Mouse (Mus musculus) gastrocnemius, postnatal 10 days (tissue): Measurements from ENCODE around the gene Eml2. TPM values are rescaled to one million over a fixed set of nuclear protein-coding genes. Genes with fewer than 3 reads are reported as not detected.
A peak's percentile ranks its signal among the peaks of the same experiment; 100 is the strongest.

Source experiments
- DNase-seq: peaks from one replicate; pipeline ENCODE4 v3.0.0; 2021; ENCODE audit warnings: mixed read lengths
- total RNA-seq, 2 experiments: library from RNA; stranded (reverse); gene quantifications; 2 replicates each; pipeline ENCODE4 v1.2.3; 2021

Eml2 gene
- total RNA-seq, 2 experiments from 2014 or later = 14.9 to 17.6 TPM

DNA sequence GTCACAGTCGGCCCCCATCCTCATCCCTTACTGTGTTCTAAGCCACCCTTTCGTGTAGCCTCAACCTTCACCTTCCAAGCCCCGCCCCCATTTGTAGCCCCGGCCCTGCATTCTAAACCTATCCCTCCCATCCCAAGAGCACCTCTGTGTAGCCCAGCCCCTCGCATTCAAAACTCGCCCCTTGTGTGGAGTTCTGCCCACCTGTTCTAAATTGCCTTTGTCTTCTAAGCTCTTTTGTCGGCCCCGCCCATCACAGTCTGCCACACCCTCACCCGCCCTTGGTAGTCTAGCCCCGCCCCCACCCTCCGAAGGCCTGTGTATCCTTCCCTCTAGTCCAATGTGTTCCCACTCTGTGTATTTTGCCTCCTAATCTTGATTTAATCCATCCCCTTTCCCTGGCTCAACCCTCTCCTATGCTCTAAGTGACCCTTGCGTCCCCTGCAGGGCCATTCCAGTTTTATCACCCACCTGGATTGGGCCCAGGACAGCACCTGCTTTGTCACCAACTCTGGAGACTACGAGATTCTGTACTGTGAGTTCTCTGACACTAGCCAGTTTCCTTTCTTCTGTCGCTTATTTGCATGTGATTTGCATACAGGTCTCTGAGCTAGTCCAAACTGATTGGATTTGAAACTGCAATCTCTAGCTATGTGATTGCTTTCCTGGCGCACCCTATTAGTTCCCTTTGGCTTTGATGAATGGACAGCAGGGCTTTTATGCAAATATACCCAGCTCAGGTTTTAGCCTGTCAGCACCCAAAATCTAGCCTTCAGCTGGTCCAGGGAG is 26.0 kb downstream of the Eml2 start:
- DNase-seq = no peak

DNA sequence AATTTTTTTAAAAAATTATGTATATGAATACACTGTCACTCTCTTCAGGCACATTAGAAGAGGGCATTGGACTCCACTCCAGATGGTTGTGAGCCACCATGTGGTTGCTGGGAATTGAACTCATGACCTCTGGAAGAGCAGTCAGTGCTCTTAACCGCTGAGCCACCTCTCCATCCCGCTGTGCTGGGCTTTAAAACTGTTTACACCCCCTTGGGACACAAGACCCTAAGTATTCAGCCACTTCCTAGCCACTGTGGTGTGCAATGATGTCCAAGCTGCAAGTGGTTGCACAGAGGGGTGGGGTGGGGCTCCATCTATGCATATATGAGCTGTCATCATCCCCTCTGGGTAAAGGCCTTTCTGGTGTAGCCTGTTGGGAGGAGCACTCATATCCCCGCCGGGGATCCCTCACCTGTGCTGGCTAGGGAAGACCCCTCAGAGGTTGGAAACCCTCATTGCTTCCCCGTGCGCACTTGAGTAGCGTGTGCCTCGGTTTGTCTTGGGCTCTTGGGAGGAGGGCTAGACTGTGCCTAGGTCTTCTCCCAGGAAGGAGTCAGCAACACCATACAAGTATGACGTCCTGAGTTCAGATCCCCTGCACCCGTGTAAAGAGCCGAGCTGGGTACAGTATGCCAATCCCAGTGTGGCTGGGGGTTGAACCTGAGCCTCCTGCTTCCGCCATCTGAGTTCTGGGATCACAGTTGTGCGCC is 32.1 kb downstream of the Eml2 start:
- no peak for DNase-seq

DNA sequence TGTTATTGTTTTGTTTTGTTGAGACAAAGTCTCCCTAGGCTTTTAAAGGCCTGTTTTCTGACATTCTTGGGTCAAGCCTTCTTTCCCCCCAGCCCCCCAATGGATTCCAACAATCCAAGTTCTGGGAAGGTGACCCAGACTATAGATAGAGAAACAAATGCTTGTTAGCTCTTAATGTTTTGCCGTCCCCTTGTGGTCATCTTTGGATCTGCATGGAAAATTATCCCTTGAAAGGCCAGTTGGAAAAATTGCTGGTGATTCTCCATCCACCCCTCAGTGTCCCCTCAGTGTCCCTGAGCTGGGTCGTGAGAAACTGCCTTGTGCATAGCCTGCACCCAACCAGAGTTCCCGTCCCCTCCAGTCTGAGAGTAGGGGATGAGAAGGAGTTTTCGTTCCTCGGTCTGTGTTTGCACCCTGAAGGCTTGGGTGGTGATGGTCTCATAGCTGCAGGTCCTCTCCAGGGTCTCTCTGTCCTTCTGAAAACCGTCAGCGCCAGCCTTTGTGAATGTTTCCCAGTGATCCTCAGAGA is 32.8 kb downstream of the Eml2 start:
- DNase-seq = peak; percentile 44

DNA sequence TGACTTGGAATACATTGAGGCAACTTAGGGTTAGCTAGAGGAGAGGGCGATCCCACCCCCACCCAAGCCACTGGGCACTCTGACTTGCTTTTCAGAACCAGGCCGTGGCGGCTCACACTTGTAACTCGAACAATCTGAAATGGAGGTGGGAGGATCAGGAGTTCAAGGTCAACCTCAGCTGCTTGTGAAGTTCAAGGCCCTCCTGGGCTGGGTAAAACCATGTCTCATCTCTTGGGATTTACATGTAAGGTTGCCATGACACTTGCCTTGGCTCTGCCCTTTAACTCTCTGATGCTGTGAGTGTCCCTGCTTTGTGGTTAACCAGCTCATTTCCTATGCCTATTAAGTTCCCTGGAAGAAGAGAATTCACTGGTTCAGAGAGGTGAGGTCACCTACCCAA is 33.3 kb downstream of the Eml2 start:
- DNase-seq = no peak

DNA sequence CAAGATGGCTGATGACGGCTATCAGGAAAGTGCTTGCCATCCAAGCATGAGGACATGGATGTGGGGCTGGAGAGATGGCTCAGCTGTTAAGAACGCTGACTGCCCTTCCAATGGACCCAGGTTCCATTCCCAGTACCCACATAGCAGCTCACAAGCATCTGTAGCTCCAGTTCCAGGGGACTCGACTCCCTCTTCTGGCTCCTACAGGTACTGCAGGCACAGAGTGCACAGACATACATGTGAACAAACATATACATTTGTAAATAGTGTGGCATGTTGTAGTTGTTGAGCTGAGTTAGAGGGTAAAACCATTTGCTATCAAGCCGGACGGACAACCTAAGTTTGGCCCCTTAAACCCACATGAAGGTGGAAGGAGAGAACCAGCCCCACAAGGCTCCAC is 33.8 kb downstream of the Eml2 start:
- DNase-seq = no peak

DNA sequence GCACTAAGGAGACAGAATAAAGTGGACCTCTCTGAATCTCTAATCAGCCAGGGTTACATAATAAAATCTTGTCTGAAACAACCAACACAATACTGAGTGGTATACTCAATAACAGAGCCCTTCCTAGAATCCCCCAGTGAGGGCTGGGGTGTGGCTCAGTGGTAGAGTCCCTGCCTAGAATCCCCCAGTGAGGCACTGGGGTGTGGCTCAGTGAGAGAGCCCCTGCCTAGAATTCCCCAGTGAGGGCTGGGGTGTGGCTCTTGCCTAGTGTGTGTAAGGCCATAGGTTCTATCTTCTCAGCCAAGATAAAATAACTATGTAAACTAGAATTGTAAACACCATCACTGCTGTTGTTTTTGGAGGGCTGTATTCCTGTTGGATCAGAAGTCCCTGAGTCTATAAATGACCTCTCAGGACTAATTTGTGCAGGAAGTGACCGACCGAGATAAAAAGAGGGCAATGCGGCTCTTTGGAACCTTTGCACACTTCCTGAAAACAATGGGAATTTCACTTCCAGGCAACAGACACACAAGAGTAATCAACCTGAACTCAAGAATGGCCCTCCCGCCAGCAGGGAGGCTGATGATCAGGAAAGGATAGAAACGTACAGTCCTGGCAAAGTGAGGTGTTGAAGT is 34.9 kb downstream of the Eml2 start:
- DNase-seq = no peak

DNA sequence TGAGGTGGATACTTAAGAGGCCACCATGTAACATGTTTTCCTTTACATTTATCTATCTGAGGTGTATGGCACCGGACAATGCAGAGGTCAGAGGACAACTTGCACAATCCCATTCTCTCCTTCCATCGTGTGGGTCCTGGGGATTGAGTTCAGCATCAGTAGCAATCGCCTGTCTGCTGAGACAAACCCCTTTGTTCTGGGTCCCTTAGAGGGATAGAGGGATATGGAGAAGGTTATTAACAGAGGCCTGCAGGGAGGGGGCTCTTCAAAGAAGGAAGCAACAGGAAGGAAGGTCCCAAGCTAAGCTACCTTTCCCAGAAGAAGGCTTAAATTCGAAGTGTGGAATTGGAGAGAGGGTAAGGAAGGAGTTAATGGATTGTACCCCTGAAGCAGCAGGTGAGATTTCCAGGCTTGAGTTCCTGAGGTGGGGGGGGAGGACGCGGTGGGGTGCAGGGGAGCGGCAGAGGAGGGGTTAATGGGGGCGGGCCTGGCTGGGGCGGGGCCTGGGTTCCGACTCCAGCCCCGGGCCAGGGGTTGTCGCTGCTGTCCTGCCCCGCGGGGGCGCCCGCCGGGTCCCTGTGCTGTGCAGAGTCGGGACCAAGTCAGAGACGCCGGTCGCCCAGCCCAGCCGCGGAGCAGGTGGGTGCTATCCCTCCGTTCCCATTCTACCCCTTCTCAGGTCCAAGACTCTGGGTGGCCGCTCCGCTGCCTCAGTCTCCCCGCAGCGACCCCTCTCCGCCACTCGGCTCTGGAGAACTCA is 36.0 kb downstream of the Eml2 start, which contains the start of gene Gpr4:
Gene Gpr4 (plus strand): TSS at position 543 of the 760 bp plus-strand sequence.
- DNase-seq = peak; percentile 45

DNA sequence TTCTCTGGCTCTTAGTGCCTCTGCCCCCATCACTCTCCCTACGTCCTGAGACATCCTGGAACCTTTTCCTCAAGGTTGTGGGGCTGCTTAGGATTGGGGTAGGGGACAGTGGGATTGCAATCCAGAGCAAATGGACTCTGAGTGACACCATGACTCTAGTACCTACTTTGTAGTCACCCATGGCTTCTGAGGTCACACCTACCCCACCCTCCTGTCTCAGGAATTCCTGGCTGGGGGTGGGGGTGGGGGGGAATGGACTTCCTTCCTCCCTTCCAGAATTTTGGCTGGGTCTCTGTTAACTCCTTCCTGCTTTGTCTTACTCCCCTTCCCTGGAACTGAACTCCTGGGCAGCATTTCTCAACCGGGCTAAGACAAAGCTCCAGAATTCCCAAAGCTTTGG is 37.2 kb downstream of the Eml2 start:
- DNase-seq = no peak

DNA sequence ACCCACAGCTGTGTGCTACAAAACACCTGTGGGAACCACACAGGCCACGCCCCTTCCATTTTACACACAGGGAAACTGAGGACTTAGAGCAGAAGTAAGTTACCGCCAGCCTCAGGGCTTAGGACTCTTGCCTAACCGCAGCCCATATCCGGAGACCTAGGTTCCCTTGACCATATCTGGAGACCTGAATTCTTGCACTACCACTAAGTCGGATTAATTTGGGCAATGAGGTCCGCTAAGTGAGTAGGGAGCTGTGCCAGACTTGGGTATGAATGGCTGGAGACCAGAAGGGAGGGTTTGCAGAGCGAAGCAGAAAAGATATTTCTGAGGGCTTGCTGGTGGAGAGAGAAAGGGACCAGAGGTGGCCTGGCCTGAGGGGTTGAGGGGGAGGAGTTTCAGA is 38.1 kb downstream of the Eml2 start:
- no peak for DNase-seq

DNA sequence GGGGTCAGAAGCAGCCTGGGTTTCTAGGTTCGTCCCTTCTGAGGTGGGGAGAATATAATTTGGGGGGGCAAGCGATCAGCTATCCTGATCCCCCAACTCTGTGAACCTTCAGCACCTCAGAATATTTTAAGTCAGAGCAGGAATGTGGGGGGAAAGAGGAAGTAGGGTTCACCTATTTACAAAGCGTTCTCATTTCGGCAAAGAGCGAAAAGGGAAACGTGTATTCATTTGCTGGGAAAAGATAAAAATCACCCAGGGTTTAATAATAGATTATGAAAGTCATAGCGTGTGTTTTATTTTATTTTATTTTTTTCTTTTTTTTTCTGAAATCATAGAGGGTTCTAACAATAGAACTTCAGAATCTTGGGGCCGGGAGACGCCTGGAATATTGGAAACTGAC is 38.7 kb downstream of the Eml2 start:
- DNase-seq = no peak

DNA sequence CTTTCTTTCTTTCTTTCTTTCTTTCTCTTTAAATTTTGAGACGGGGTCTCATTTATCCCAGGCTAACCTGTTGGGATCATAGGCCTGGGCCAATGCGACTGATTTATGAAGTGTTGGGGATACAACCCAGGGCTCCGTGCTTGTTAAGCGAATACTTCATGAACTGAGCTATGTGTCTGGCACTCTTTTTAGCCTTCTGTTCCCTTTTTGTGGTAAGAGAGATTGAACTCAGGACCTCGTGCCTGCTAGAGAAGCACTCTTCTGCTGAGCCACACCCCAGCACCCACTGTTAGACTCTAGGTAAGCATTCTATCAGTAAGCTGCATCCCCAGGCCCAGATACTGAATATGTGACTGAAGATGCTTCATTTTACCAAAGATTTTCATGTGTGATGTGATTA is 41.3 kb downstream of the Eml2 start:
- no peak for DNase-seq

DNA sequence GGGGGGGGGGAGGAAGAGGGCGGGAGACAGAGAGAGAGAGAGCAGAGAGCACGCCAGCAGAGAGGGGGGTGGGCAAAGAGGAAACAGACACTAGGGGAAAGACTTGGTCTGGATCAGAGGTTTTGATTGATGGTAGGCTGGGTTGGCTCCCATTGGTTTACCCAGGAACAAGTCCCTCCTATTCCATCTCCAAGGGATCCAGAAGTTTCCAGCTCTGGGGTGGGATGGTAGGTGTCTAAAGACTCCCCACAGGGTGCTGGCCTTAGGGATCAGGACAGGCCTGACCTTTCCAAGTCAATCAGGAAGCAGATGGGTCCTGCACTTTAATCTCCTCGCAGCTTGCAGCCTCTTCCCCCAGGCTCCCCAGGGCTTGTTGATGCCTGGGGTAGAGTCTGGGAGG is 41.7 kb downstream of the Eml2 start:
- no peak for DNase-seq

DNA sequence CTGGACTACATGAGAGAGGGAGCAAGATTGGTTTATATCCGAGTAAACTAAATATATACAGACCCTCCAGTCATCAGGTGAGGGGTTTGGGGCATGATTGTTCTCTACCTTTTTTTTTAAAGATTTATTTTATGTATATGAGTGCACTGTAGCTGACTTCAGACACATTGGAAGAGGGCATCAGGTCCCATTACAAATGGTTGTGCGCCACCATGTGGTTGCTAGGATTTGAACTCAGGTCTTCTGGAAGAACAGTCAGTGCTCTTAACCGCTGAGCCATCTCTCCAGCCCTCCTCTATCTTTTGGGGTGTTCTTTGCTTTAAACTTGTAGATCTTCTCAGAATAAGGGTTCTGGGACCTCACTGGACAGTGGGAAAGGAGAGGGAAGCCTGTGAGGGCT is 43.8 kb downstream of the Eml2 start:
- no peak for DNase-seq

DNA sequence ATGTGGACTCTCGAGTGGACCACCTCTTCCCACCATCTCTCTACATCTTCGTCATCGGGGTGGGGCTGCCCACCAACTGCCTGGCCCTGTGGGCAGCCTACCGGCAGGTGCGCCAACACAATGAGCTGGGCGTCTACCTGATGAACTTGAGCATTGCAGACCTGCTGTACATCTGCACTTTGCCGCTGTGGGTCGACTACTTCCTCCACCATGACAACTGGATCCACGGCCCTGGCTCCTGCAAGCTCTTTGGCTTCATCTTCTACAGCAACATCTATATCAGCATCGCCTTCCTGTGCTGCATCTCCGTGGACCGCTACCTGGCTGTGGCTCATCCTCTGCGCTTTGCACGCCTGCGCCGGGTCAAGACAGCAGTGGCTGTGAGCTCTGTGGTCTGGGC is 46.0 kb downstream of the Eml2 start:
- no peak for DNase-seq

DNA sequence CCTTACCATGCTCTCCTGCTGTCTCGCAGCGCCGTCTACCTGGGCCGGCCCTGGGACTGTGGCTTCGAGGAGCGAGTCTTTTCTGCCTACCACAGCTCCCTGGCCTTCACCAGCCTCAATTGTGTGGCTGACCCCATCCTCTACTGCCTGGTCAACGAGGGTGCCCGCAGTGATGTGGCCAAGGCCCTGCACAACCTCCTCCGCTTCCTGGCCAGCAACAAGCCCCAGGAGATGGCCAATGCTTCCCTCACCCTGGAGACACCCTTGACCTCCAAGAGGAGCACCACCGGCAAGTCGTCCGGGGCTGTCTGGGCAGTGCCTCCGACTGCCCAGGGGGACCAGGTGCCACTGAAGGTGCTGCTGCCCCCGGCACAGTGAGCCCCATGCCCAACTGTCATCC is 46.7 kb downstream of the Eml2 start:
- no peak for DNase-seq

DNA sequence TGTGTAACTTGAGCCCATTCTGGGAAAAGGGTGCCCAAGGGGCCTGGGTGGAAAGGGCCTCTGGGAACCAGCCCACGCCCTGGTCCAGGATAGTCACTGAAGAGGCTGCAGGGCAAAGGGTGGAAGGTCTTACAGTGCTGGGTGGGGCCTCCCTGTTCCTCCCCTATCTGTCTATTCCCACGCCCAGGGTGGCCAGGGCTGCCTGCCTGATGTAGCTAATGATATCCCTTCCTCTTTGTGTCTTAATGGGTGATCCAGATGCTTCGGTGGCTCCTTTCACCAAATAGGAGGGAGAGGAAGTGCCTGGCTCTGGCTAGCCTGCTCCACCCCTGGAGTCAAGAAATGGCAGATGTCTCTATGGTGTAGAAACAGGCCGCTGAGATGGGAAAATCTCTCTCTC is 48.7 kb downstream of the Eml2 start:
- DNase-seq = no peak

DNA sequence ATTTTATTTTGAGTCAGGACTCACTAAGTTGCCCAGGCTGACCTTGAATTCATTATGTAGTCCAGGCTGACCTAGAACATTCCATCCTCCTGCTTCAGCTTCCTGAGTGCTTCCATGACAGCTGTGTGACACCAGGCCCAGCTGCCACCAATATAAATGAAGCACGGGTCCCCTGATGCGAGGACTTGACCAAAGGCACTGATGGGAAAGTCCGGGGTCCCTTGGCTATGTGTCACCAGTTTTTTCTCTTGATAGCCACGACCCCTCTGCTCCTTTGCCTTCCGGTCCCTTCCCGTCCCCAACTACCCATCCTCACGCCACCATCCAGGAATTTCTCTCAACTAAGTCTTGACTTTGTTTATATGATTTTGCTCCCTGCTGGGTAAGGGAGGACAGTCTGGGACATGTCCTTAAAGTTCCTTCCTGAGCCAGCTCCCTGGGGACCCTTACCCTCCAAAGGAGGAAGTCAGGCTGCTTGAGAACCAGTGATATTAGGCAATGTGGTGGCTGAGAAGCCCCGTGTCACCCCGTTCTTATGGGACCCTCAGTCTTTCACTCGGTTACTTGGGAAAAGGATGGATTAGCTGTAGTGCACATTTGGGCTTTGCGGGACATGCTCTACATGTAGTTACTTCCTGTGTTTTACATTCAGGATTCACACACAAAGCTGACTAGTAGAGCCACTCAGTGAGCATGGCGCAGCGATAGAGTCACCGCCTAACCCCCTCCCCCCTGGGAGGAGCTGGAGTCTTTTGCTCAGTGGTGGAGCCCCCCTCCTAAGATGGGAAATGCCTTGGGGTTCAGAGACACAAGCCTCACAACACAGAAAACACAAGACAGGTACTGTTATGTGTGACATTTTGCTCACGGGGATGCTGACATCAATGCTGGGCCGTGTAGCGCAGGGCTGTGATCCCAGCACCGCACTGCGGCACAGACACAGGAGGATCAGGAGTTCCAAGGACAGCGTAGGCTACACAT is 50.9 kb downstream of the Eml2 start:
- peak; percentile 19 for DNase-seq

DNA sequence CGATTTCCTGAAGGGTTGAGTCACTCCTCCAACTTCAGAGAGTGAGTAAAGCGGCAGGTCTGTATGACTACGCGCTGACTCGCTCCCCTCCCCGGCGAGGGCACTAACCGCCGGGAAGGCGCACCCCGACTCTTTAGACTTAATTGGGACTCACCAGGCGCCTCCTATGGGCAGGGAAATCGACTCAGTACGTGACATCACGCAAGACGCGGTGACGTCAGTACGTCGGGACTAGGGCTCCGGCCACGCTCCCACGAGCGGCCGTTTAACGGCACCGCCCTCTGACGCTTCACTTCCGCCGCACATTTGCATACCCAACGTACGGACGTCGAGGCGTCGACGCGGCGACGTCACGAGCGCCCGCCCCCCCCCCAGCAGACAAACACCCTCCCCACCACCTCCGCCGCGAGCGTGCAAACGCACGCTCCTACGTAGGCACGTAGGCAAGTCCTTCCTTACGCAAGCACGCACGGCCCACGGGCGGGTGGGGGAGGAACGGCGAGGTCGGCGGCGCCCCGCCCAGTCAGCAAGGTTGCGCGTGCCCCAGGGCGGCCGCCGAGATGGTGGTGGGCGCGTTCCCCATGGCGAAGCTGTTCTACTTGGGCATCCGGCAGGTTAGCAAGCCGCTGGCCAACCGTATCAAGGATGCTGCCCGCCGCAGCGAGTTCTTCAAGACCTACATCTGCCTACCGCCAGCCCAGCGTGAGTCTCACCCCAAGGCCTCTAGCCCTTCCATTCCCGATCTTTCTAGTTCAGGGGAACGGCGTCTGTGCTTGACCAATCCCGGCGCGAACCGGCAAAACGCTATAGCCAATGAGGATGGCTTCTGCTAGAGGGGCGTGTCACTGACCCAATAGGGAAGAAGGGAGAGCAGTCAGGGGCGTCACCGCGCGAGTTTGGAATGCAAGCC is 51.9 kb downstream of the Eml2 start, which contains the start of gene Opa3:
Gene Opa3 (plus strand): TSS at position 452 of the 910 bp plus-strand sequence.
- peak; percentile 97 for DNase-seq

DNA sequence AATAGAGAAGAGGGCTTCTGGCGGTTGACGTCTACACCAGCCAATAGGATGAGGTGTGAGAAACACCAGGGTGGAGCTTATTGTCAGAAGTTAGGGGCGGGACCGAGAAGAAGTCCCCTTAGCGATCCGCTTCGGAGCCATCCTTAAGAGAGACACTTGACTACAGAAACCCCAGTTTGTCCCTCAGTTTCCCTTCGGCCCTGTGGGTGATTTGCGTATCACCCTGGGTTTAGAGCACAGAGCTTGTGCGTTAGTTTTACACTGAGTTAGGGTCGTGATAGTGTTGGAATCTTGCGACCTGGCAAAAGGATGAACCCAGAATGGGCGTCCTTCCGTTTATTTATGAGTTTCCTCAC is 52.5 kb downstream of the Eml2 start:
- DNase-seq = no peak

DNA sequence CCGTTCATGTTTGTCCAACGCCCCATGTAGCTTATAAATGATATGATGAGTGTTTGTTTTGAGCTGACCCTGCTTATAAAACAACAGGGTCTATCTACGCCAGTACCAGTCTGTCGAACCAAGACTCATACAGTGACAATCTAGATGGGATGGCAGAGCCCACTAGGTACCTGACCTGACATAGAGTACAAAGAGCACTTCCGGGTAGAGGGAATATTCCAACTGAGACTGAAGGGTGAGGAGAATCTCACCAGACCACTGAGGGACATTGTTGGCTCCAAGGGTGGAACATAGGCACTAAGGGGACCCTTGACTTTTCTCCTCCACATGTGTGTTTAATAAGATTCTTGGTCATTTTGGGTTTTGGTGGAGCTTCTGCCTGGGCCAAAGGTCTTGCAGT is 53.2 kb downstream of the Eml2 start:
- DNase-seq = no peak
